Mouse (Mus musculus) kidney, postnatal 0 days (tissue): ENCODE data around the gene Gif. TPM values are rescaled to one million over a fixed set of nuclear protein-coding genes. Genes with fewer than 3 reads are reported as not detected.

ENCODE experiments used
- ATAC-seq: fragments of 200-750 bp; cut with Nextera tagmentation; replicated peaks from 2 replicates; pipeline ENCODE4 v1.8.0; 2017; ENCODE audit warnings: low read depth, moderate number of reproducible peaks, moderate TSS enrichment, moderate library complexity; ENCODE audit not compliant: low FRiP score
- DNase-seq: peaks from one replicate; pipeline ENCODE4 v3.0.0-alpha.2; 2016; ENCODE audit warnings: low spot score
- H3K27ac ChIP-seq: fragments of 300-500 bp; sonication (generic); 2 replicates; pipeline ENCODE4 v1.5.1; 2014; ENCODE audit warnings: mild to moderate bottlenecking
- H3K27me3 ChIP-seq: fragments of 300-500 bp; sonication (generic); 2 replicates; pipeline ENCODE4 v1.6.1; 2014; ENCODE audit warnings: low read length, mixed read lengths; ENCODE audit not compliant: insufficient read depth
- H3K36me3 ChIP-seq: fragments of 300-500 bp; sonication (generic); 2 replicates; pipeline ENCODE4 v1.6.1; 2014; ENCODE audit warnings: low read length, mixed read lengths; ENCODE audit not compliant: insufficient read depth
- H3K4me1 ChIP-seq: fragments of 300-500 bp; sonication (generic); replicated peaks from 2 replicates; pipeline ENCODE4 v1.6.1; 2014; ENCODE audit warnings: antibody characterized with exemption, low read length, mixed read lengths; ENCODE audit not compliant: insufficient read depth
- H3K4me2 ChIP-seq: fragments of 300-500 bp; sonication (generic); 2 replicates; pipeline ENCODE4 v1.6.1; 2014; ENCODE audit warnings: mild to moderate bottlenecking, low read length, moderate library complexity, mixed read lengths
- H3K4me3 ChIP-seq: fragments of 300-500 bp; sonication (generic); replicated peaks from 2 replicates; pipeline ENCODE4 v1.5.1; 2014; ENCODE audit warnings: low read depth, low read length
- H3K9ac ChIP-seq: fragments of 300-500 bp; sonication (generic); 2 replicates; pipeline ENCODE4 v1.6.1; 2014; ENCODE audit warnings: low read depth, low read length
- H3K9me3 ChIP-seq: fragments of 300-500 bp; sonication (generic); replicated peaks from 2 replicates; pipeline ENCODE4 v1.6.1; 2016; ENCODE audit warnings: low read length, inconsistent platforms, mixed read lengths
- CTCF ChIP-seq: IDR thresholded peaks from 2 replicates; pipeline ENCODE4 v1.5.1; 2016; ENCODE audit warnings: antibody characterized with exemption, low read depth, mild to moderate bottlenecking, moderate library complexity
- WGBS: fragments of 180-500 bp; shearing (Covaris S2); extraction: QIAGEN DNeasy Blood & Tissue Kit; methylation state at CpG from one replicate; pipeline ENCODE4 v1.1.7; 2014; 5-methylcytosine and 5-hydroxymethylcytosine counted together
- polyA plus RNA-seq: library from polyadenylated mRNA; unstranded; fragments of >200 nt; fragmentation: Nextera tagmentation; extraction: Ambion mirVana; gene quantifications from 2 replicates; pipeline ENCODE4 v1.2.1, GENCODE M21; 2015

Gene Gif
- polyA plus RNA-seq, 1 experiment from 2014 or later: not detected

DNA sequence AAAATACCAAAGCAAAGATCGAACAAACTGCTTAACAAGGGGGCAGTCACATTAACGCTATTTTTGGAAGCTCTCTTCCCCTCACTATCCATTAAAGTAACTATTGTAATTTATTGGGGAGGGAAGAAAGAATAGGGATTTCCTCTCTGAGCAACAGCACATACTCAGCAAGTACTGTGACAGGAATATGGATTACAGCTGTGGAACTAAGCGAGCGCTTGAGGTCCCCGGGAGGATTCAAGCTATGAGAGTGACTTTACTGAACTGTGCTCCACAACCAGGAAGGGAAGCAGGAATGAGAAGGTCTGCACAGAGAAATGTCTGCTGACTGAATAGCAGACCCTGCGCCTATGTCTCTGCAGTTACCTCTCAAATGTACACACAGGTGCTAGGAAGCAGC is 41.5 kb downstream of the Gif start:
- DNase-seq (peak; percentile 86), ATAC-seq (no peak)
- Histone ChIP-seq H3K4me1 (no peaks in the 10 kb centered on the region; the same call in 1 of the 2 replicates), H3K9me3 (no peaks in the 10 kb centered on the region), H3K27ac (0 out of 2 replicates have a peak overlapping the region, but pooled peaks have one; percentile 6), H3K9ac (no peak overlapping the region), H3K4me2 (no peak overlapping the region), H3K36me3 (0 out of 2 replicates have a peak, but pooled peaks cover 10% of the 10 kb centered on the region), H3K27me3 (no peaks in the 10 kb centered on the region), H3K4me3 (no peak overlapping the region)
- TF ChIP-seq CTCF: no peak
- WGBS: 29% methylated on average over 6 of the region's 6 CpGs

DNA sequence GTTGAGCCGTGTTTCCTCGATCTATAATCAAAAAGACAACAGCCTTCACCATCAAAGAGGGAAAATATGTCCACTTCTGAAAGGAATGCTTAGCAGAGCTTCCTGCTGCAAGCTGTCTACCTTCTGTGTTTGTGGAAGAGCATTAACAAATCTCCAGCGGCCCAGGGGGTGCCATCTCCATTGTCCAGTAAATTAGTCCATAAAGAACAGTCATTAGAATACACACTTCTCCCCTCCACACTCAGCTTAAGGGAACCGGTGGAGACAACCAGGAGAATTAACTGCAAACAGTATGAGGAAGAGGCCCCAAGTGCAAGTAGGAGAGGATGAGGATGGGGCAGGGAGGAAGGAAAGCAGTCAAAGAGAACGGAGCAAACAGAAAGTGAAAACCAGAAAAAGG is 44.5 kb downstream of the Gif start:
- H3K27ac ChIP-seq: no peak overlapping the region
- H3K9ac ChIP-seq: no peak overlapping the region
- H3K36me3 ChIP-seq: 0 out of 2 replicates have a peak, but pooled peaks cover 3% of the 10 kb centered on the region
- no peak overlapping the region for H3K4me3 ChIP-seq
- no peak for ATAC-seq
- WGBS: 70% methylated on average over 5 of the region's 5 CpGs
- H3K27me3 ChIP-seq: no peaks in the 10 kb centered on the region
- H3K4me1 ChIP-seq: no peaks in the 10 kb centered on the region; the same call in 1 of the 2 replicates
- H3K9me3 ChIP-seq: no peaks in the 10 kb centered on the region
- H3K4me2 ChIP-seq: no peak overlapping the region
- TF ChIP-seq CTCF: no peak
- DNase-seq: no peak

DNA sequence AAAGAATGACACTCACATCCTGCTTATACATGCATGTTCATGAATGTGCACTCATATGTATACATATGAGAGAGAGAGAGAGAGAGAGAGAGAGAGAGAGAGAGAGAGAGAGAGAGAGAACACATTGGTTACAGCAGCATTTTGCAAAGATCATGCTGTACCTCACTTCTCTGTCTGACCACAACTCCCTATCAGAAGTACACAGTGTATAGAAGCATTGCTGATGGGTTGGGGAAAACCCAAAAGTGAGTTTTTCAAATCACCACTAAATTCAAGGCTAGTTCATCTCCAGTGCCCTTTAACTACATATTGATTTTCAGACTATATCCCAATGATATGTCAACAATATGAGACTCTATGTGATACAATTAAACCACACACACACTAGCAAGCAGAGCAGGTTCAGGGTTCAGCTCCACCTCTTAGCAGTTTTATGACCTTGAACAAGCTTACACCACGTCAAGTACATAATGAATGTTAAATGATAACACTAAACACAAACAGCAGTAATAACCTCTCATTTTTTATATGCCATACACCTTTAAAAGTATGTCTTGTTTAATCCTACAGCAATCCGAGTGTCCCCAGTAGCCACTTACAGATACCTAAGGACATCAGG is 46.5 kb downstream of the Gif start:
- H3K4me3 ChIP-seq: no peak overlapping the region
- DNase-seq (no peak), ATAC-seq (no peak)
- H3K4me2 ChIP-seq: no peak overlapping the region
- 81% methylated on average over 2 of the region's 2 CpGs for WGBS
- no peaks in the 10 kb centered on the region; the same call in 1 of the 2 replicates for H3K4me1 ChIP-seq
- H3K9me3 ChIP-seq: no peaks in the 10 kb centered on the region
- H3K36me3 ChIP-seq: no peaks in the 10 kb centered on the region
- no peaks in the 10 kb centered on the region for H3K27me3 ChIP-seq
- no peak overlapping the region for H3K9ac ChIP-seq
- no peak for TF ChIP-seq CTCF
- no peak overlapping the region for H3K27ac ChIP-seq

DNA sequence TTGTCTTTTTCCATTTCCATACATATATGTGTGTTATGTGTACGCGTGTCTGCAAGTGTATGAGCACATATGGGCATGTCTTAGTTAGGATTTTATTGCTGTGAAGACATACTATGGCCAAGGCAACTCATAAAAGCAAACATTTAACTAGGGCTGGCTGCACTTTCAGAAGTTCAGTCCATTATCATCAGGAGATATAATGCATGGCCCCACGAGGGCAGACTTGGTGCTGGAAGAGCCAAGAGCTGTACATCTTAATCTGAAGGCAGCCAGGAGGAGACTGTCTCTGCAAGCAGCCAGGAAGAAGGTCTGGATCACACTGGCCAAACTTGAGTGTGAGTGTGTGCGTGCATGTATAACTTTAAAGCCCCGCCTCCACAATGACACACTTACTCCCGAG is 47.1 kb downstream of the Gif start:
- WGBS: 76% methylated on average over 6 of the region's 6 CpGs

DNA sequence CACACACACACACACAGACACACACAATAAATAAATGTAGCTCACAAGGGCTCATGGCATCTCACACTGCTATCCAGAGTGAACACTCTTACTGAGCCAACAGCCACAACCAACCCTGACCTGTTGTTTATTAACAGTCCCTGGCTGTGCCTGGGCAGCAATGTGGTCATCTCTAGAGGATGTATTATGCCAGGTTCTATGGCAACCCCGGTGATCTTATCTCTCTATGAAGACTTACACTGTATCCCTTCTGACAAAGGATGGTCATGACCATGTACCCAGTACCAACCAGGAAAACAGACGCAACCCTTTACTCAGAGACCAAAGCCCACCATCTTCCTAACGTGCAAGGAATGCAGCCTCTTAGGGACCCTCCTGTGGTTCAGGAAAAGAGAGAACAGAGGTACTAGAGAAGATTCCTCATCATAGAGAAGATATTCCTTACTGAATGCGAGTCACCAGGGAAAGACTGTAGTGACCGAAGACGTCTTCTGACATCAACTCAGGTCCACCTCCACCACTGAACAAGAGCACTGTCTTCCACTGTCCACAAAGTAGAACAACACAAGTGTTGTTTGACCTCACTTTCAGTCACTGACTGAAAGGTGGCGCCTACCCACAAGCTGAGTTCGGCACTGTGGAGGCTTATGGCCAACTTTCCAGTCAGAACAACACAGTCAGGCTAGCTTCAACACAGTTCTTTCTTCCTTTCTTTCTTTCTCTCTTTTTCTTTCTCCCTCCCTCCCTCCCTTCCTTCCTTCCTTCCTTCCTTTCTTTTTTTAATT is 53.4 kb downstream of the Gif start:
- WGBS: 74% methylated on average over 8 of the region's 8 CpGs
- Histone ChIP-seq H3K4me3 (no peak overlapping the region), H3K36me3 (0 out of 2 replicates have a peak, but pooled peaks cover 3% of the 10 kb centered on the region), H3K27me3 (no peaks in the 10 kb centered on the region), H3K4me2 (no peak overlapping the region), H3K27ac (no peak overlapping the region), H3K9me3 (no peaks in the 10 kb centered on the region), H3K4me1 (no peaks in the 10 kb centered on the region), H3K9ac (no peak overlapping the region)
- ATAC-seq (peak; percentile 79), DNase-seq (peak; percentile 28)
- TF ChIP-seq CTCF: peak; percentile 41; the same call in 1 of the 2 replicates

More for the DNA sequence above, 47.1 kb downstream of the Gif start:
- no peak for DNase-seq
- no peaks in the 10 kb centered on the region for H3K9me3 ChIP-seq
- no peak for TF ChIP-seq CTCF
- H3K9ac ChIP-seq: no peak overlapping the region
- H3K36me3 ChIP-seq: no peaks in the 10 kb centered on the region
- no peaks in the 10 kb centered on the region for H3K27me3 ChIP-seq
- H3K4me1 ChIP-seq: no peaks in the 10 kb centered on the region
- no peak overlapping the region for H3K4me2 ChIP-seq
- H3K27ac ChIP-seq: no peak overlapping the region
- H3K4me3 ChIP-seq: no peak overlapping the region
- no peak for ATAC-seq

GRCm38 (mm10) chr19:11804423-11804822 is 57.1 kb downstream of the Gif start:
- no peak for TF ChIP-seq CTCF
- no peak overlapping the region for H3K9ac ChIP-seq
- DNase-seq: no peak

More at GRCm38 (mm10) chr19:11804423-11804822, 57.1 kb downstream of the Gif start:
- 40% methylated on average over 1 of the region's 1 CpGs for WGBS
- ATAC-seq: no peak
- no peaks in the 10 kb centered on the region for H3K9me3 ChIP-seq
- no peak overlapping the region for H3K27ac ChIP-seq
- H3K36me3 ChIP-seq: 0 out of 2 replicates have a peak, but pooled peaks cover 3% of the 10 kb centered on the region
- H3K4me2 ChIP-seq: no peak overlapping the region
- no peaks in the 10 kb centered on the region for H3K27me3 ChIP-seq
- H3K4me1 ChIP-seq: no peaks in the 10 kb centered on the region
- no peak overlapping the region for H3K4me3 ChIP-seq
